Mouse (Mus musculus) ES-Bruce4 (cell line): ENCODE measurements around the gene Hoxc11. TPM values are rescaled to one million over a fixed set of nuclear protein-coding genes. Genes with fewer than 3 reads are reported as not detected.

Experiments used
- H3K27ac ChIP-seq: 2 replicates; pipeline ENCODE4 v1.5.1; 2012; ENCODE audit warnings: low read length, inconsistent platforms; ENCODE audit not compliant: insufficient read depth
- H3K27me3 ChIP-seq: 2 replicates; pipeline ENCODE4 v1.6.1; 2012; ENCODE audit warnings: mild to moderate bottlenecking, low read length, inconsistent platforms; ENCODE audit not compliant: control insufficient read depth, poor library complexity, insufficient read depth, severe bottlenecking
- H3K36me3 ChIP-seq: 2 replicates; pipeline ENCODE4 v1.6.1; 2012; ENCODE audit warnings: inconsistent platforms, mild to moderate bottlenecking, low read length, moderate library complexity; ENCODE audit not compliant: control insufficient read depth, poor library complexity, insufficient read depth, severe bottlenecking
- H3K4me1 ChIP-seq: one replicate; pipeline ENCODE4 v1.8.1; 2011; ENCODE audit warnings: low read length; ENCODE audit not compliant: control insufficient read depth, insufficient read depth
- H3K4me3 ChIP-seq: 2 replicates; pipeline ENCODE4 v1.5.1; 2011; ENCODE audit warnings: low read depth, mild to moderate bottlenecking, low read length
- H3K9ac ChIP-seq: 2 replicates; pipeline ENCODE4 v1.6.1; 2012; ENCODE audit warnings: low read depth, mild to moderate bottlenecking, inconsistent platforms; ENCODE audit not compliant: poor library complexity, severe bottlenecking
- H3K9me3 ChIP-seq: replicated peaks from 2 replicates; pipeline ENCODE4 v1.6.1; 2012; ENCODE audit warnings: mild to moderate bottlenecking, low read length, inconsistent platforms; ENCODE audit not compliant: control insufficient read depth, poor library complexity, insufficient read depth, severe bottlenecking
- CTCF ChIP-seq: IDR thresholded peaks from one replicate; pipeline ENCODE4 v1.8.1; 2011; ENCODE audit warnings: low read depth, low read length
- EP300 ChIP-seq: IDR thresholded peaks from 2 replicates; pipeline ENCODE4 v1.6.1; 2011; ENCODE audit warnings: low read depth, low read length; ENCODE audit not compliant: insufficient read depth
- POLR2A ChIP-seq: IDR thresholded peaks from one replicate; pipeline ENCODE4 v1.8.1; 2011; ENCODE audit warnings: low read length; ENCODE audit not compliant: insufficient read depth
- polyA plus RNA-seq: library from polyadenylated mRNA; stranded (reverse); fragments of >200 nt; gene quantifications from 2 replicates; pipeline ENCODE4 v1.2.4, GENCODE M21; 2011; ENCODE audit warnings: low read depth; ENCODE audit not compliant: missing spikeins, insufficient read depth, insufficient read length

Hoxc11 gene
- polyA plus RNA-seq, 1 experiment = not detected

DNA sequence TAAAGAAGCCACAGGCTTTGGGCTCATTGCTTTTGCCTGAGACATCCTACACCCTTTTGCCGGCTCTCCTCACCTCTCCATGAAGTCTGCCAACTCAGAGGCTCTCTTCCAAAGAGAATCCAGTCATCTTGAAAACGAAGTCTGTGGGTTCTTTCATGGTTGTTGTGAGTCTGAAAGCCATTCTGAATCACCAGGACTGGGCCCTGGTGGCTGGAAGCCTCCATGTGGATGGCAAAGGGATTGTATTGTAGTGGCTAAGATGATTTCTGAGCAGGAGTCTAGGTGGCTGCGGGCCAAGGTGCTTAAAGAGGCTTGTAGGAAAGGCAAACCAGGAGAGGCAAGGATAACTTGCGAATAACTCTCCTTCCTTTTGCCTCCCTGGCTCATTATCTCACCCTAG is 47.9 kb downstream of the Hoxc11 start:
- Histone ChIP-seq H3K27ac (no peak overlapping the region), H3K27me3 (peaks cover 54% of the 10 kb centered on the region), H3K36me3 (no peaks in the 10 kb centered on the region), H3K9ac (no peak overlapping the region), H3K4me1 (no peaks in the 10 kb centered on the region), H3K4me3 (no peak overlapping the region), H3K9me3 (no peaks in the 10 kb centered on the region)
- TF ChIP-seq CTCF (no peak), POLR2A (no peak), EP300 (no peak)

DNA sequence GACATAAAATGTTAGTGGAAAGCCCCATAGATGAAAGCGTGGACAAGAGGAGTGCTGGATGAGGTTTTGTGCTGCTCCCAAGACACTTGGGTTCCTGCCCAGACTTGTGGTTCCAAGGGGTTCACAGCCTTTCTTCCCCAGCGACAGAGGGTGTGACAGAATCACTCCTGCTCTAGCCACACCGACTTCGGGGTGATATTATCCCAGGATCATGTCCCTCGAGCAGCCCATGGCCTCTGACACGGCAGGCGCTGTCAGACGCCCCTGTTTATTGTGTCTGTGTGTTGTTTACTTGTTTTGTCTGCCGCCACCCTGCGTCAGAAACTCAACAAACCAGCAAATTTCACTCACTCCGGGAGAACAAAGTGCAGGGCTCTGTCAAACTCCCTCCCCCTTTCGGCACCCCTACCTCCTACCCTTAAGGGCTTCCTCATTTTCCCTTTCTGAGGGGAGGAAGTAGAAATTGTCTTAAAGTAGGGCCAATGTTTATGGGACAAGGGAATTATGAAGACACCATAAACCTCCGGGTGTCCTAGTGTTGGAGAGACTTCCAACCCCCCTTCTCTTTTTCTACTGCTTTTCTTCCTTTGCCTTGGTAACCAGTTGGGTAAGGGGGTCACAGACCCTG is 48.7 kb downstream of the Hoxc11 start:
- TF ChIP-seq POLR2A = no peak
- TF ChIP-seq EP300 = no peak
- no peak for TF ChIP-seq CTCF
- H3K9me3 ChIP-seq = no peaks in the 10 kb centered on the region
- no peak overlapping the region for H3K4me3 ChIP-seq
- no peak overlapping the region for H3K27ac ChIP-seq
- H3K36me3 ChIP-seq = no peaks in the 10 kb centered on the region
- H3K27me3 ChIP-seq = peaks cover 48% of the 10 kb centered on the region
- H3K4me1 ChIP-seq = no peaks in the 10 kb centered on the region
- H3K9ac ChIP-seq = no peak overlapping the region

DNA sequence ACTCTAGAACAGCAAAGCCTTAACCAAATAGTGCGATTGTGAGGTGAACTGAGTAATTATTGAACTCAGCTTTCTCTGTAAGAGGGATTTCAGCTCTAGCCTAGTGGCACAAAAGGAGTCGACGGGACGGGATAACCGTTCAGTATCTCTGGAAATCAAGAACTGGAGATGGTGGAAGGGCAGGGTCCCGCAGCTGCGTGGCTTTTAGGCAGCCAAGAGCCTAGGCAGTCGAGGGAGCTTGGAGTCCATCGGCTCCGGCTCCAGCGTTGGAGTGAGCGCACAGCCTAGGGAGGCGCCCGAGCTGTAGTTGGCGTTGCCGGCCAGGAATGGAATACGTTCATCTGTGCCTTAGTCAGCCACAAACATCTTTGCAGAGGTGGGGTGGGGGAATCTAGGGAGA is 51.1 kb downstream of the Hoxc11 start:
- no peaks in the 10 kb centered on the region for H3K9me3 ChIP-seq
- H3K27me3 ChIP-seq = peaks cover 52% of the 10 kb centered on the region
- no peak overlapping the region for H3K9ac ChIP-seq
- H3K27ac ChIP-seq = no peak overlapping the region
- H3K4me1 ChIP-seq = no peaks in the 10 kb centered on the region
- no peaks in the 10 kb centered on the region for H3K36me3 ChIP-seq
- H3K4me3 ChIP-seq = no peak overlapping the region
- TF ChIP-seq POLR2A = no peak
- TF ChIP-seq EP300 = no peak
- no peak for TF ChIP-seq CTCF

DNA sequence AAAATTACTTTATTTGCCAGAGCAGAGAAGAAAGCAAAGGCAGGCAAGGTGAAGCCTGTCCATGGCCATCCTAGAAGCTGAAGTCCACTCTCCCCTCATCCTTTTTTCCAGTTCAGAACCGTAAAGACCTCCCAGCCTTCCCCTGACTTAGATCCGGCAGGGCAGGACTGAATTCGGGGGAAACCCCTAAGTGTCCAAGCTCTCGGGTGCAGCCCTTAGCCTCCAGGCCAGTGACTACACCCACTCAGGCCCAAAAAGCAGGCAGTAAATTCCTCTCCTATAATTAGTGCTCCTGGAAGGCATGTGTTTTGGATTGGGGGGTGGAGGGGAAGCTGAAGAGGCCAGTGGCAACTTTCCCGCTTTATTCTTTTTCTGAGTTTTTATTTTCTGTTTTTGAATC is 51.6 kb downstream of the Hoxc11 start:
- TF ChIP-seq CTCF = no peak
- TF ChIP-seq EP300 = no peak
- no peak for TF ChIP-seq POLR2A
- H3K27ac ChIP-seq = no peak overlapping the region
- no peaks in the 10 kb centered on the region for H3K36me3 ChIP-seq
- H3K9ac ChIP-seq = no peak overlapping the region
- peaks cover 5% of the 10 kb centered on the region for H3K4me1 ChIP-seq
- no peak overlapping the region for H3K4me3 ChIP-seq
- H3K27me3 ChIP-seq = peaks cover 55% of the 10 kb centered on the region
- H3K9me3 ChIP-seq = no peaks in the 10 kb centered on the region

DNA sequence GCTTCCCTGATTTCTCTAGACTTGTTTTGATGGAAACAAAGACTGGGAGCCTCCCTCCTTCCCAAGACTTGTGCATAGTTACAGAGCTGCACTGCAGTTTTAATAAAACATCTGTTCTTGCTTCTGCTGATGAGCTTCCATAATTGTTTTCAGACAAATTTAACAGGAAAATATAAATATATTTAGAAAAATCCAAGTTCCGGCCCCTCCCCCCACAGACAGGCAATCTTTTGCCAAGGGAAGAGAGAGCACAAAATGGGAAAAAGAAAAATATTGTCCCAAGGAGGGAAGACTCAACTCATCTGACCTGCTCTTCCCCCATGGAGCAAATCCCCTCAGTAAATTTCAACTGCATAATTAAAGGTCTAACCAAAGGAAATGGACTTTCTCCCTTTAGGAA is 52.1 kb downstream of the Hoxc11 start:
- no peak overlapping the region for H3K27ac ChIP-seq
- no peaks in the 10 kb centered on the region for H3K9me3 ChIP-seq
- no peak overlapping the region for H3K9ac ChIP-seq

More for the DNA sequence above, 52.1 kb downstream of the Hoxc11 start:
- H3K27me3 ChIP-seq = peaks cover 57% of the 10 kb centered on the region
- H3K4me3 ChIP-seq = no peak overlapping the region
- H3K36me3 ChIP-seq = no peaks in the 10 kb centered on the region
- H3K4me1 ChIP-seq = peaks cover 8% of the 10 kb centered on the region
- TF ChIP-seq POLR2A = no peak
- no peak for TF ChIP-seq EP300
- TF ChIP-seq CTCF = no peak

Other genes with a start within 250 kb of the Hoxc11 start
- 47.9 and 51.9 TPM in 2 replicates for gene Calcoco1, start 232.2 kb upstream of the Hoxc11 start, polyA plus RNA-seq
- gene Hoxc13, start 33.3 kb upstream of the Hoxc11 start, polyA plus RNA-seq = 3.7 and 3.8 TPM in 2 replicates
- gene Hoxc12, start 17.7 kb upstream of the Hoxc11 start, polyA plus RNA-seq = not detected in 2 replicates
- gene Hoxc10, start 12.4 kb downstream of the Hoxc11 start, polyA plus RNA-seq = not detected in 2 replicates
- not detected in 2 replicates for gene Hoxc5, start 13.0 kb downstream of the Hoxc11 start, polyA plus RNA-seq
- gene Hoxc9, start 22.0 kb downstream of the Hoxc11 start, polyA plus RNA-seq = not detected in 2 replicates
- gene Hoxc8, start 36.2 kb downstream of the Hoxc11 start, polyA plus RNA-seq = 0.40 and 0.45 TPM in 2 replicates
- gene Hoxc6, start 43.8 kb downstream of the Hoxc11 start, polyA plus RNA-seq = 1.3 TPM in 1 of 2 replicates, not detected in the other
- gene Hoxc4, start 64.5 kb downstream of the Hoxc11 start, polyA plus RNA-seq = 0.56 and 0.99 TPM in 2 replicates
- gene Smug1, start 212.7 kb downstream of the Hoxc11 start, polyA plus RNA-seq = 13.5 and 15.3 TPM in 2 replicates